Mouse (Mus musculus): Measurements from ENCODE around the gene Nosip. TPM values are rescaled to one million over a fixed set of nuclear protein-coding genes. Genes with fewer than 3 reads are reported as not detected.
"Not testable (repeated sequence)": the region's sequence is repeated elsewhere in the genome, so short reads cannot be mapped to it uniquely, and the experiment has no call there.

Nosip gene
- polyA plus RNA-seq, 1 experiment from 2014 or later = 58.9 TPM

DNA sequence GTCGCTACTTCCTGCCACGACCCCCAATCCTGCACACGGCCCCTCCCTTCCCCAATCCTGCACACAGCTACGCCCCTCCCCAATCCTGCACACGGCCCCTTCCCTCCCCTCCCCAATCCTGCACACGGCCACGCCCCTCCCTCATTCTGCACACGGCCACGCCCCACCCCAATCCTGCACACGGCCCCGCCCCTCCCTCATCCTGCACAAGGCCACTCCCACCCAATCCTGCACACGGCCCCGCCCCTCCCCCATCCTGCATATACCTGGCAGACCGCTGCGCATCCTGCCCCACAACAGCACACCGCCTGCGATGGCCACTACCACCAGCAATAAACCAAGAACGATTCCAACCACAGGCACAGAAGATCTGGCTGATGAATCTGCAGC is 31.3 kb downstream of the Nosip start:
- Histone ChIP-seq H3K4me3 (ENCODE audit: low read depth, low read length) (no peak overlapping the region), H3K4me1 (ENCODE audit: control insufficient read depth, insufficient read depth, low read length) (peaks cover 12% of the 10 kb centered on the region; the same call in 1 of the 2 replicates), H3K27me3 (ENCODE audit: control insufficient read depth, insufficient read depth, low read length) (no peaks in the 10 kb centered on the region), H3K4me2 (no peak overlapping the region), H3K27ac (ENCODE audit: low read depth, low read length) (0 out of 2 replicates have a peak overlapping the region, but pooled peaks have one; percentile 35), H3K36me3 (ENCODE audit: control insufficient read depth, insufficient read depth, low read length) (peaks cover 4% of the 10 kb centered on the region), H3K9ac (ENCODE audit: low read depth, low read length) (no peak overlapping the region), H3K9me3 (replicated peaks; ENCODE audit: control insufficient read depth, low read length) (no peaks in the 10 kb centered on the region)
- 35% methylated on average over 18 of the region's 18 CpGs for WGBS (ENCODE audit: insufficient replicate concordance)
- ATAC-seq (replicated peaks; ENCODE audit: insufficient number of reproducible peaks, low FRiP score, low TSS enrichment) = no peak

GRCm38 (mm10) chr7:45094121-45094520 is 31.9 kb downstream of the Nosip start:
- Histone ChIP-seq H3K27ac (ENCODE audit: low read depth, low read length) (no peak overlapping the region), H3K4me1 (ENCODE audit: control insufficient read depth, insufficient read depth, low read length) (peaks cover 12% of the 10 kb centered on the region; the same call in 1 of the 2 replicates), H3K4me2 (no peak overlapping the region), H3K9me3 (replicated peaks; ENCODE audit: control insufficient read depth, low read length) (no peaks in the 10 kb centered on the region), H3K27me3 (ENCODE audit: control insufficient read depth, insufficient read depth, low read length) (no peaks in the 10 kb centered on the region), H3K4me3 (ENCODE audit: low read depth, low read length) (no peak overlapping the region), H3K9ac (ENCODE audit: low read depth, low read length) (no peak overlapping the region), H3K36me3 (ENCODE audit: control insufficient read depth, insufficient read depth, low read length) (no peaks in the 10 kb centered on the region; the same call in 1 of the 2 replicates)
- ATAC-seq (replicated peaks; ENCODE audit: insufficient number of reproducible peaks, low FRiP score, low TSS enrichment) = no peak
- 56% methylated on average over 7 of the region's 7 CpGs for WGBS (ENCODE audit: insufficient replicate concordance)

DNA sequence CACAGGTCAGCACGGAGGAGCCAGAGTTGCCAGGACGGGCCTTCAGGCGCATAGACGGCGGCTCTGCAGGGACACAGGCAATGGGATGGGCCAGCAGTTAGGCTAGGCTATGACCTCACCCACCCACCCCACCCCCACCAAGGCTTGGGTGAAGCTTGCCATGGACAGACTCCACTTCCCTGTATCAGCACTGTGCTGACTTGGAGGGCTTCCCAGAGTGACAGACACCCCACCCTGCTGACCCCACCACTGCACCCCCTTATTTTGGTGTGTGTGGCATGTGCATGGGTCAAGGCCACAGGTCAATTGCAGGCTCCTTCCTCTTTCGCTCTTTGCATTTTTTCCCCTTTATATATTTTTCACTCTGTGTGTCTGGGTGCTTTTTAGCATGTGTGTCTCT is 33.1 kb downstream of the Nosip start:
- Histone ChIP-seq H3K27ac (ENCODE audit: low read depth, low read length) (no peak overlapping the region), H3K4me3 (ENCODE audit: low read depth, low read length) (no peak overlapping the region), H3K9ac (ENCODE audit: low read depth, low read length) (no peak overlapping the region), H3K36me3 (ENCODE audit: control insufficient read depth, insufficient read depth, low read length) (no peaks in the 10 kb centered on the region), H3K9me3 (replicated peaks; ENCODE audit: control insufficient read depth, low read length) (no peaks in the 10 kb centered on the region), H3K4me1 (ENCODE audit: control insufficient read depth, insufficient read depth, low read length) (peaks cover 11% of the 10 kb centered on the region; the same call in 1 of the 2 replicates), H3K4me2 (no peak overlapping the region), H3K27me3 (ENCODE audit: control insufficient read depth, insufficient read depth, low read length) (no peaks in the 10 kb centered on the region)
- 70% methylated on average over 6 of the region's 6 CpGs for WGBS (ENCODE audit: insufficient replicate concordance)
- ATAC-seq (replicated peaks; ENCODE audit: insufficient number of reproducible peaks, low FRiP score, low TSS enrichment) = no peak

GRCm38 (mm10) chr7:45095965-45096364 is 33.7 kb downstream of the Nosip start:
- H3K9me3 ChIP-seq (replicated peaks; ENCODE audit: control insufficient read depth, low read length); H3K4me2 ChIP-seq; H3K27ac ChIP-seq (ENCODE audit: low read depth, low read length); H3K36me3 ChIP-seq (ENCODE audit: control insufficient read depth, insufficient read depth, low read length); H3K4me3 ChIP-seq (ENCODE audit: low read depth, low read length); ATAC-seq (replicated peaks; ENCODE audit: insufficient number of reproducible peaks, low FRiP score, low TSS enrichment); H3K4me1 ChIP-seq (ENCODE audit: control insufficient read depth, insufficient read depth, low read length); H3K9ac ChIP-seq (ENCODE audit: low read depth, low read length); H3K27me3 ChIP-seq (ENCODE audit: control insufficient read depth, insufficient read depth, low read length): not testable (repeated sequence)
- WGBS (ENCODE audit: insufficient replicate concordance) = 89% methylated on average over 14 of the region's 14 CpGs

- Histone ChIP-seq H3K4me3 (ENCODE audit: low read depth, low read length) (no peak overlapping the region), H3K4me2 (no peak overlapping the region), H3K36me3 (ENCODE audit: control insufficient read depth, insufficient read depth, low read length) (no peaks in the 10 kb centered on the region), H3K27me3 (ENCODE audit: control insufficient read depth, insufficient read depth, low read length) (no peaks in the 10 kb centered on the region), H3K9ac (ENCODE audit: low read depth, low read length) (no peak overlapping the region), H3K4me1 (ENCODE audit: control insufficient read depth, insufficient read depth, low read length) (peaks cover 5% of the 10 kb centered on the region; the same call in 1 of the 2 replicates), H3K9me3 (replicated peaks; ENCODE audit: control insufficient read depth, low read length) (no peaks in the 10 kb centered on the region), H3K27ac (ENCODE audit: low read depth, low read length) (no peak overlapping the region)
- no peak for ATAC-seq (replicated peaks; ENCODE audit: insufficient number of reproducible peaks, low FRiP score, low TSS enrichment)
- 47% methylated on average over 6 of the region's 6 CpGs for WGBS (ENCODE audit: insufficient replicate concordance)
Measured at GRCm38 (mm10) chr7:45097479-45097878, 35.2 kb downstream of the Nosip start.

GRCm38 (mm10) chr7:45098541-45099240 is 36.5 kb downstream of the Nosip start:
- Histone ChIP-seq H3K27me3 (ENCODE audit: control insufficient read depth, insufficient read depth, low read length) (no peaks in the 10 kb centered on the region), H3K4me2 (no peak overlapping the region), H3K4me1 (ENCODE audit: control insufficient read depth, insufficient read depth, low read length) (peaks cover 3% of the 10 kb centered on the region; the same call in 1 of the 2 replicates), H3K9ac (ENCODE audit: low read depth, low read length) (no peak overlapping the region), H3K4me3 (ENCODE audit: low read depth, low read length) (no peak overlapping the region), H3K27ac (ENCODE audit: low read depth, low read length) (no peak overlapping the region), H3K9me3 (replicated peaks; ENCODE audit: control insufficient read depth, low read length) (no peaks in the 10 kb centered on the region), H3K36me3 (ENCODE audit: control insufficient read depth, insufficient read depth, low read length) (no peaks in the 10 kb centered on the region)
- WGBS (ENCODE audit: insufficient replicate concordance) = 86% methylated on average over 8 of the region's 8 CpGs
- ATAC-seq (replicated peaks; ENCODE audit: insufficient number of reproducible peaks, low FRiP score, low TSS enrichment) = no peak

GRCm38 (mm10) chr7:45100046-45100445 is 37.8 kb downstream of the Nosip start:
- H3K4me3 ChIP-seq (ENCODE audit: low read depth, low read length) = no peak overlapping the region
- H3K27me3 ChIP-seq (ENCODE audit: control insufficient read depth, insufficient read depth, low read length) = no peaks in the 10 kb centered on the region
- H3K4me1 ChIP-seq (ENCODE audit: control insufficient read depth, insufficient read depth, low read length) = peaks cover 10% of the 10 kb centered on the region
- no peaks in the 10 kb centered on the region for H3K36me3 ChIP-seq (ENCODE audit: control insufficient read depth, insufficient read depth, low read length)
- no peak for ATAC-seq (replicated peaks; ENCODE audit: insufficient number of reproducible peaks, low FRiP score, low TSS enrichment)
- H3K9ac ChIP-seq (ENCODE audit: low read depth, low read length) = no peak overlapping the region
- H3K27ac ChIP-seq (ENCODE audit: low read depth, low read length) = no peak overlapping the region
- 82% methylated on average over 6 of the region's 6 CpGs for WGBS (ENCODE audit: insufficient replicate concordance)
- H3K4me2 ChIP-seq = no peak overlapping the region
- no peaks in the 10 kb centered on the region for H3K9me3 ChIP-seq (replicated peaks; ENCODE audit: control insufficient read depth, low read length)

DNA sequence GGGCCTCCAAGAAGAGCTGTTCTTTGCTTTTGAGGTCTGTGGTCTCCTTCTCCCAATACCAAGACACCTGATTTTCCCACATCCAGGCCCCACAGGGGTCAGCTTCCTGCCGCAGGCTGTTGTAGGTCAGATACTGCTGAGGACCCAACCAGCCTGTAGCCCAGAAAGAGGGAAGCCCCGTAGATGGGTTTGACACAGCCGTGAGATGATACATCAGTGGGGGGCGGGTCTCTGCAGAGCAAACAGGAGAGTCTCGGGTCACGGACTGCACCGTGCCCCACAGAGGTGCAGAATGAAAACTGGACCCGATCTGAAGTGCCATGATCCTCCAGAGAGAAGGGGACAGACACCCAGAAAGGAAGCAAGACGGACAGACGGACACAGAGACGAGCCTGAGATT is 40.2 kb downstream of the Nosip start:
- WGBS (ENCODE audit: insufficient replicate concordance) = 81% methylated on average over 11 of the region's 11 CpGs
- Histone ChIP-seq H3K4me2 (no peak overlapping the region), H3K27me3 (ENCODE audit: control insufficient read depth, insufficient read depth, low read length) (no peaks in the 10 kb centered on the region), H3K36me3 (ENCODE audit: control insufficient read depth, insufficient read depth, low read length) (no peaks in the 10 kb centered on the region), H3K4me1 (ENCODE audit: control insufficient read depth, insufficient read depth, low read length) (peaks cover 10% of the 10 kb centered on the region), H3K27ac (ENCODE audit: low read depth, low read length) (no peak overlapping the region), H3K9me3 (replicated peaks; ENCODE audit: control insufficient read depth, low read length) (no peaks in the 10 kb centered on the region), H3K4me3 (ENCODE audit: low read depth, low read length) (no peak overlapping the region), H3K9ac (ENCODE audit: low read depth, low read length) (no peak overlapping the region)
- ATAC-seq (replicated peaks; ENCODE audit: insufficient number of reproducible peaks, low FRiP score, low TSS enrichment) = no peak
